Mouse (Mus musculus): ENCODE data around the gene Prss58. TPM values are rescaled to one million over a fixed set of nuclear protein-coding genes. Genes with fewer than 3 reads are reported as not detected.

The Prss58 gene
- total RNA-seq (2014; fragmentation: Nextera tagmentation) (not detected in 2 replicates), total RNA-seq (2017) (not detected in 2 replicates)

- ATAC-seq (replicated peaks; ENCODE audit: low FRiP score, low TSS enrichment, poor library complexity, severe bottlenecking): no peak
Observed at GRCm38 (mm10) chr6:40900287-40900686, at the start of gene Prss58. Prss58 (minus strand) TSS chr6:40900387.

GRCm38 (mm10) chr6:40940457-40940856 lies 40.3 kb upstream of the Prss58 start, which contains the start of gene 1700074P13Rik:
1700074P13Rik (minus strand) TSS chr6:40940557.
- no peak for ATAC-seq (replicated peaks; ENCODE audit: low FRiP score, low TSS enrichment, poor library complexity, severe bottlenecking)

- no peak for ATAC-seq (replicated peaks; ENCODE audit: low FRiP score, low TSS enrichment, poor library complexity, severe bottlenecking)
Observed at GRCm38 (mm10) chr6:40919954-40920353, 19.8 kb upstream of the Prss58 start.

GRCm38 (mm10) chr6:40894716-40895115 lies 5.5 kb downstream of the Prss58 start:
- no peak for ATAC-seq (replicated peaks; ENCODE audit: low FRiP score, low TSS enrichment, poor library complexity, severe bottlenecking)

GRCm38 (mm10) chr6:40893577-40893976 lies 6.6 kb downstream of the Prss58 start:
- ATAC-seq (replicated peaks; ENCODE audit: low FRiP score, low TSS enrichment, poor library complexity, severe bottlenecking): peak; percentile 73

- peak; percentile 24; the same call in 1 of the 2 replicates for ATAC-seq (replicated peaks; ENCODE audit: low FRiP score, low TSS enrichment, poor library complexity, severe bottlenecking)
Observed at GRCm38 (mm10) chr6:40891754-40892153, 8.4 kb downstream of the Prss58 start.

- ATAC-seq (replicated peaks; ENCODE audit: low FRiP score, low TSS enrichment, poor library complexity, severe bottlenecking): peak; percentile 83
Observed at GRCm38 (mm10) chr6:40890973-40891372, 9.2 kb downstream of the Prss58 start.

- ATAC-seq (replicated peaks; ENCODE audit: low FRiP score, low TSS enrichment, poor library complexity, severe bottlenecking): no peak
Observed at GRCm38 (mm10) chr6:40887394-40887793, 12.8 kb downstream of the Prss58 start, which contains the start of gene Moxd2. Moxd2 (minus strand) TSS chr6:40887494.

GRCm38 (mm10) chr6:40845283-40845682 lies 54.9 kb downstream of the Prss58 start:
- ATAC-seq (replicated peaks; ENCODE audit: low FRiP score, low TSS enrichment, poor library complexity, severe bottlenecking): no peak

Other genes starting within 250 kb of the Prss58 start
- gene Moxd2, start 12.9 kb downstream of the Prss58 start, total RNA-seq (2014; fragmentation: Nextera tagmentation): not detected in 2 replicates
- gene Moxd2, start 12.9 kb downstream of the Prss58 start, total RNA-seq (2017): not detected in 2 replicates
- not detected in 2 replicates for gene 1700074P13Rik, start 40.2 kb upstream of the Prss58 start, total RNA-seq (2014; fragmentation: Nextera tagmentation)
- not detected in 2 replicates for gene 1700074P13Rik, start 40.2 kb upstream of the Prss58 start, total RNA-seq (2017)
- not detected in 2 replicates for gene Gm4744, start 51.5 kb upstream of the Prss58 start, total RNA-seq (2014; fragmentation: Nextera tagmentation)
- gene Gm4744, start 51.5 kb upstream of the Prss58 start, total RNA-seq (2017): not detected in 2 replicates
- gene 1810009J06Rik, start 64.4 kb upstream of the Prss58 start, total RNA-seq (2014; fragmentation: Nextera tagmentation): not detected in 2 replicates
- not detected in 2 replicates for gene 1810009J06Rik, start 64.4 kb upstream of the Prss58 start, total RNA-seq (2017)
- gene Gm2663, start 99.1 kb upstream of the Prss58 start, total RNA-seq (2014; fragmentation: Nextera tagmentation): not detected in 2 replicates
- not detected in 2 replicates for gene Gm2663, start 99.1 kb upstream of the Prss58 start, total RNA-seq (2017)
- gene 2210010C04Rik, start 135.1 kb upstream of the Prss58 start, total RNA-seq (2014; fragmentation: Nextera tagmentation): not detected in 2 replicates
- not detected in 2 replicates for gene 2210010C04Rik, start 135.1 kb upstream of the Prss58 start, total RNA-seq (2017)